Mouse (Mus musculus): ENCODE measurements around the gene Rccd1. TPM values are rescaled to one million over a fixed set of nuclear protein-coding genes. Genes with fewer than 3 reads are reported as not detected.

Gene Rccd1
- total RNA-seq, 4 experiments from 2014 or later: 4.6 to 6.4 (median 5.3) TPM

GRCm38 (mm10) chr7:80260625-80261371, 63.5 kb downstream of the Rccd1 start, which contains the start of gene Ngrn:
TSS of gene Ngrn (plus strand) at chr7:80261215.
- peak; percentile 89 for DNase-seq (ENCODE audit: low spot score)

- no peak for DNase-seq (ENCODE audit: low spot score)
Observed at GRCm38 (mm10) chr7:80257706-80258105, 66.5 kb downstream of the Rccd1 start.

GRCm38 (mm10) chr7:80255981-80256380, 68.3 kb downstream of the Rccd1 start:
- no peak for DNase-seq (ENCODE audit: low spot score)

DNA sequence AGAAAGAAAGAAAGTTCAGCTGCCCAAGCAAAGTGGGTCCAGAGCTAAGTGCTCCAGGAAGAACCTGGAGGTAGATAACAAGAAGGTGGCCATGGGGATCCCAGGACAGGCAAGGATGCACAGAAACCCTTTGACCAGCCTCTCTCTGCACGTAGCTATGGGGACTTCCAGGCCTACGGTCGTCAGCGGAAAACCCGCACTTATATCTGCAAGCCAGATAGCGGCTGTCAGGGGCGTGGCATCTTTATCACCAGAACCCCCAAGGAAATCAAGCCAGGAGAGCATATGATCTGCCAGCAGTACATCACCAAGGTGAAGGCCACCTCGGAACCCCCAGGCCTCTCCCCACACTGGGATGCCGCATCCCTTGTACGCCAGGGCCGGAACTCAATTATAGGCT, 71.4 kb downstream of the Rccd1 start:
- DNase-seq (ENCODE audit: low spot score): no peak

GRCm38 (mm10) chr7:80252437-80252836, 71.8 kb downstream of the Rccd1 start:
- DNase-seq (ENCODE audit: low spot score): no peak

DNA sequence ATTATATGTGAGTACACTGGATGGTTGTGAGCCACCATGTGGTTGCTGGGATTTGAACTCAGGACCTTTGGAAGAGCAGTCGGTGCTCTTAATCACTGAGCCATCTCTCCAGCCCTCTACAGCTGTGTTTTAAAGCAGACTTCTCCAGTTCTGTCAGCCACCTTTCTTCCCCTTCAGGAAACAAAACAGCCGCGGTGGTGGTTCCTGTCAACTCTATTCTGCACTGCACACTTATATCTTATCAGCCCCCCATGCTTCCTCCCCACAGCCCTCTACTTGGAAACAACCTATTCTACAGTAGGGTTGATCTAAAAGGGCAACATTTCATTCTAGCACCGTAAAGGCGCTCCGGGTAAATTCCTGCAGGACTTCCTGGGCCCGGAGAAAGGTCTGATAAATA, 77.4 kb downstream of the Rccd1 start:
- no peak for DNase-seq (ENCODE audit: low spot score)

DNA sequence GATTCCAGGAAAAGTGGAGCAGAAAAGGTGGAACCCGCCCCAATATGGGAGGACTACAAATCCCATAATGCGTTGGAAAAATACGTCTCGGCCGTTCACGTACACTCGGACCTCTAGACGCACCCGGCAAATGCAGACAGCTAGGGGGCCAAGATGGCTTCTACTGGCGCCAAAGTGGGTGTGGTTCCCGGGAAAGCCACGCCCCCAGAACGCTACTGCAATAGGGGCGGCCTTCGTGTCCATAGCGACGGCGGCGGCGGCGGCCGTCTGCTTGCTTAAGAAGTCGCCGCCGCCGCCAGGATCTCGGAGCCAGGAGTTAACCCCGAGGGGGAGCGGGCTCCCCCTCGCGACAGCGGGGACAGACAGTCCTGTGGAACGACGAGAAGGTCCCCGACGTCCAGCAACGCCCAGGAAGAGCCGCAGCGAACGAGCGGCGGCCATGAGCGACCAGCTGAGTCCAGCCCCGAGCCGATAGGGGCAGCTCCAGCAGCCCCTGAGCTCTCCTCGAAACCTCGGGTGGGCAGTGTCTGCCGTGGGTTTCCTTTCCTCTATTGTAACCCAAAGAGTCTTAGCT, 78.0 kb downstream of the Rccd1 start, which contains the start of gene Ttll13:
Gene Ttll13, plus strand, starts transcription at position 229 of the 574 bp plus-strand sequence.
- peak; percentile 96 for DNase-seq (ENCODE audit: low spot score)

DNA sequence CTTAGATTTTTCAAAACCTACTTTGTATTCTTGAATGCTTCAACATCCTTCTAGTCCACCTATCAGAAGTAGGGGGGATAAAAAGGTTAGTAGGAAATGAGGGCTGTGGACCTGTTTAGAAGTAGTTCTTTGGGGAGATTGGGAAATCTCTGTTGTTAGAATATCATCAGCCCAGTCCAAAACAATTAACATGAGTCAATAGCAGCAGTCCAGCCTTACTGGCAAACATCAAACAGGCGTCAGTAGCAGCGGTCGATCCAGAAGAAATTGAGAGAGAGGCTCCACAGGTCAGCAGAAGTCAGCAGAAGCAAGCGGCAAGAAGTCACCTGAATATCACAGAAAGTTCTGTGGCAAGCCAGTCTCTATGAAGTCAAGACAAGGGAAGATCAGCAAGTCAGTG, 79.4 kb downstream of the Rccd1 start:
- no peak for DNase-seq (ENCODE audit: low spot score)

Other genes starting within 250 kb of the Rccd1 start
- 1,000 to 10,000 TPM; 2,287 to 2,565 (median 2,388) TPM for gene Idh2, start 209.1 kb downstream of the Rccd1 start, total RNA-seq (2022)
- 10 to 100 TPM; 10.9 to 14.0 (median 11.7) TPM for gene Sema4b, start 137.6 kb downstream of the Rccd1 start, total RNA-seq (2022)
- 10 to 100 TPM; 12.7 to 19.1 (median 16.5) TPM for gene Cib1, start 91.6 kb downstream of the Rccd1 start, total RNA-seq (2022)
- gene Gdpgp1, start 91.6 kb downstream of the Rccd1 start, total RNA-seq (2022): 1 to 10 TPM; 1.7 to 2.1 (median 2.0) TPM
- gene Ttll13, start 78.1 kb downstream of the Rccd1 start, total RNA-seq (2022): under 1 TPM; 0.19 to 0.72 (median 0.24) TPM
- 10 to 100 TPM; 26.2 to 28.6 (median 27.2) TPM for gene Ngrn, start 63.2 kb downstream of the Rccd1 start, total RNA-seq (2022)
- gene Vps33b, start 54.8 kb downstream of the Rccd1 start, total RNA-seq (2022): 1 to 10 TPM; 5.6 to 9.0 (median 7.2) TPM
- gene Prc1, start 30.0 kb downstream of the Rccd1 start, total RNA-seq (2022): 1 to 10 TPM in 3 of 4 experiments, under 1 TPM in 1; 0.72 to 3.1 (median 1.5) TPM
- gene Unc45a, start 16.6 kb upstream of the Rccd1 start, total RNA-seq (2022): 10 to 100 TPM; 12.2 to 16.0 (median 15.2) TPM
- 10 to 100 TPM; 33.3 to 40.0 (median 35.9) TPM for gene Hddc3, start 18.6 kb upstream of the Rccd1 start, total RNA-seq (2022)
- 10 to 100 TPM; 61.2 to 66.5 (median 62.8) TPM for gene Man2a2, start 46.9 kb upstream of the Rccd1 start, total RNA-seq (2022)
- gene Fes, start 63.5 kb upstream of the Rccd1 start, total RNA-seq (2022): 10 to 100 TPM in 2 of 4 experiments, 1 to 10 TPM in 2; 6.4 to 13.5 (median 9.1) TPM
- 100 to 1,000 TPM in 2 of 4 experiments, 10 to 100 TPM in 2; 91.9 to 122 (median 99.2) TPM for gene Furin, start 81.0 kb upstream of the Rccd1 start, total RNA-seq (2022)
- 1 to 10 TPM in 2 of 4 experiments, under 1 TPM in 2; 0.57 to 1.7 (median 1.2) TPM for gene Blm, start 210.7 kb upstream of the Rccd1 start, total RNA-seq (2022)